Mouse (Mus musculus): ENCODE data around the gene Ptgds.

DNA sequence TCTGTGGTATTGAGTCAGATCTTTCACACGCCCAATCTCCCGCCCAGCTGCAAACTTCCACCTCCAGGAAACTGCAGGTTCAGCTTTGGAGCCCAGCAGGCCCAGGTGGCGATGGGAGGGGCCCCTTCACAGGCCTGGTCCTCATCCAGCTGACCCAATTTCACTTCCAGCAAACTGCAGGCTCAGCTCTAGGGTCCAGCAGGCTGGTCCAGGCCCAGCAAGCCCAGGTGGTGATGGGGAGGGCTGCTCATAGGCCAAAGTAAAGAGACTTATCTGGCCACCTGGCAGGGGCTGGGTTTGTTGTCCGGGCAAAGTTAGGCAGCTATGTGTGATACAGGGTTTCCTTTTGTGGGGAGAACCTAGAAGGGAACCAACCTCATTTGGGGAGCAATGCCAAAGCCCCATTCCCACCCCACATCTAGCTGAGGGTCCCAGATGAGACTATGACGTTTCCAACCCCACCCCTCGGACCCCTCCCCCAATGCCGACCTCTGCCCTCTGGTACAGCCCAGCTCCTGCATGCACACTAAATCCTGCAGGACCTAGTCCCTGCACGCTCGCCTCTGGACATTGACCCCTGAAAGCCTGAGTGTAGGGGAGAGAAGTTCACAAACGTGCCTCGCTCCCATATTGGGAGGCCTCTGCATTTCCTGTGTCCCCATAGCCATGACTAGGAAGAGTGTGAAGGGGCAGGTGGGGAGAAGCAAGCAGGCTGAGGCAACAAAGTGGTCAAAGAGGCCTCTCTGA lies 15.2 kb upstream of the Ptgds start:
- no peak for TF ChIP-seq EP300 (IDR thresholded peaks at IDR 0.05; ENCODE audit: low read length)
- TF ChIP-seq CHD1 (IDR thresholded peaks at IDR 0.05; ENCODE audit: low read depth, low read length): no peak
- no peak for TF ChIP-seq ETS1 (conservative IDR thresholded peaks at IDR 0.05; ENCODE audit: low read depth, low read length)
- no peak for TF ChIP-seq NELFE (IDR thresholded peaks at IDR 0.05; ENCODE audit: low read depth, low read length)
- TF ChIP-seq CTCF (conservative IDR thresholded peaks at IDR 0.05 in 1 of 2, IDR thresholded peaks at IDR 0.05 in 1 of 2; ENCODE audit: low read depth in 2 of 2, low read length in 2 of 2): no peak
- TF ChIP-seq KAT2A (IDR thresholded peaks at IDR 0.05; ENCODE audit: insufficient replicate concordance, low read length): no peak

All from CH12.LX (cell line).